Comparison of ENCODE assay signal across 21 mouse cellular contexts in the genomic region with DNA sequence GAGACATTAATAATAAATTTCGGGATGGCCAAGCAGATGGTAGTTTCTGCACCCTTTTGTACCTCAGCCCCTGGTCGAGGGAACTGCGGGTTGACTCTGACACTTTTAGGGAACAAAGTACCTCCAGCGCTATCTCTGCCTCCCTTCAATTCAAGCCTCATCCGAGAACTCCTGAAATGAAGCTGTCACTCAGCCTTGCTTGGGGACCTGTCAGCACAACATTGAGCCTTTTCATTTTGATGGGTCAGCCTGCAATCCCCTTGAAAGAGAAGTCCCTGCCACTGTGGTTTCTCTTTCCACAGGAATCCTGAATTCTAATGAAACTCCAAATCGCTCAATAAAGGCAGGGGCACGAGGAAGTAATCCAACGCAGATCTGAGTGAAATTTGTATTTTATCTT.
A peak's percentile ranks its signal among the peaks of the same experiment; 100 is the strongest.
DNase-seq lines count a peak whose midpoint lies in the region; ATAC-seq and TF ChIP-seq lines count a peak whose summit lies in the region.
"Had no signal": no experiment of that assay in that cellular context is flagged by ENCODE, and none has a peak within 500 bp of the region (broad histone marks: within the 10 kb centered on the region; RNA-seq: fewer than 3 reads in every experiment).

No protein-coding gene starts in this region.

- 35% methylated on average over 8 of the region's 8 CpGs for WGBS in heart, embryonic 11.5 days (ENCODE audit: insufficient replicate concordance)
- 34% methylated on average over 8 of the region's 8 CpGs for WGBS in embryonic facial prominence, embryonic 10.5 days
- WGBS in hindbrain, embryonic 13.5 days, result 29% methylated on average over 8 of the region's 8 CpGs
- 8% methylated on average over 8 of the region's 8 CpGs for whole genome bisulfite sequencing in midbrain, embryonic 13.5 days
- WGBS in liver, postnatal 0 days (ENCODE audit: insufficient replicate concordance), result 24% methylated on average over 8 of the region's 8 CpGs

- no peaks in the 10 kb centered on the region for H3K36me3 ChIP-seq in heart, embryonic 11.5 days (ENCODE audit: control insufficient read depth, insufficient read depth, low read length)
- H3K36me3 ChIP-seq in embryonic facial prominence, embryonic 10.5 days (replicated peaks), result no peaks in the 10 kb centered on the region
- H3K36me3 ChIP-seq in hindbrain, embryonic 13.5 days, result no peaks in the 10 kb centered on the region
- H3K36me3 ChIP-seq in midbrain, embryonic 13.5 days, result no peaks in the 10 kb centered on the region
- no peaks in the 10 kb centered on the region for H3K36me3 ChIP-seq in liver, postnatal 0 days (replicated peaks; ENCODE audit: insufficient read depth, low read length)
- H3K36me3 ChIP-seq: G1E; limb, embryonic 12.5 days; liver, embryonic 13.5 days; lung, embryonic 15.5 days; neural tube, embryonic 12.5 days had no signal

- no peaks in the 10 kb centered on the region for H3K27me3 ChIP-seq in heart, embryonic 11.5 days (ENCODE audit: control insufficient read depth, insufficient read depth, low read length)
- peaks cover 28% of the 10 kb centered on the region for H3K27me3 ChIP-seq in embryonic facial prominence, embryonic 10.5 days (replicated peaks; ENCODE audit: low read depth, poor library complexity, severe bottlenecking)
- H3K27me3 ChIP-seq in hindbrain, embryonic 13.5 days, result peaks cover 37% of the 10 kb centered on the region
- H3K27me3 ChIP-seq in midbrain, embryonic 13.5 days, result peaks cover 65% of the 10 kb centered on the region
- H3K27me3 ChIP-seq in liver, postnatal 0 days (ENCODE audit: insufficient read depth, low read length), result no peaks in the 10 kb centered on the region
- H3K27me3 ChIP-seq: liver, embryonic 13.5 days; lung, embryonic 15.5 days had no signal

- DNase-seq in heart, postnatal 4 days, result no peak
- no peak for DNase-seq in embryonic facial prominence, embryonic 10.5 days (ENCODE audit: low spot score)
- no peak for DNase-seq in liver, postnatal 0 days
- no peak for DNase-seq in urinary bladder, postnatal 10 days (ENCODE audit: low spot score)
- DNase-seq: adrenal gland, postnatal 10 days; cerebellum, adult 11 months; cerebellum, postnatal 14 days; heart, adult 11 months; kidney, adult 18-20 months; liver, embryonic 13.5 days; lung, postnatal 4 days; thymus, postnatal 14 days had no signal

- no peaks in the 10 kb centered on the region for H3K4me1 ChIP-seq in heart, embryonic 11.5 days (ENCODE audit: control insufficient read depth, insufficient read depth, low read length)
- peaks cover 23% of the 10 kb centered on the region for H3K4me1 ChIP-seq in embryonic facial prominence, embryonic 10.5 days
- H3K4me1 ChIP-seq in hindbrain, embryonic 13.5 days (replicated peaks), result peaks cover 19% of the 10 kb centered on the region
- H3K4me1 ChIP-seq in midbrain, embryonic 13.5 days (replicated peaks), result peaks cover 20% of the 10 kb centered on the region
- no peaks in the 10 kb centered on the region for H3K4me1 ChIP-seq in liver, postnatal 0 days (ENCODE audit: insufficient read depth)
- H3K4me1 ChIP-seq: liver, embryonic 13.5 days; lung, embryonic 15.5 days had no signal

- no peak for ATAC-seq in heart, embryonic 11.5 days (replicated peaks; ENCODE audit: insufficient number of reproducible peaks, low FRiP score, low TSS enrichment)
- ATAC-seq in hindbrain, embryonic 13.5 days (ENCODE audit: low FRiP score), result no peak
- 0 out of 2 replicates have a peak, but pooled peaks have one; percentile 32 for ATAC-seq in midbrain, embryonic 13.5 days
- ATAC-seq in liver, postnatal 0 days, result no peak
- ATAC-seq: activated CD4-positive, CD25-positive, alpha-beta regulatory T cell, adult 4 months had no signal

- TF ChIP-seq EP300 in liver, postnatal 0 days (IDR thresholded peaks at IDR 0.05; ENCODE audit: low read depth), result no peak

- no peak overlapping the region for H3K27ac ChIP-seq in heart, embryonic 11.5 days (ENCODE audit: low read depth, low read length)
- peak overlapping the region; percentile 54; the same call in 1 of the 2 replicates for H3K27ac ChIP-seq in embryonic facial prominence, embryonic 10.5 days (replicated peaks)
- peak overlapping the region; percentile 12; the same call in 1 of the 2 replicates for H3K27ac ChIP-seq in hindbrain, embryonic 13.5 days
- H3K27ac ChIP-seq in midbrain, embryonic 13.5 days, result peak overlapping the region; percentile 57
- H3K27ac ChIP-seq in liver, postnatal 0 days (ENCODE audit: low read depth), result no peak overlapping the region
- H3K27ac ChIP-seq: kidney, postnatal 0 days; limb, embryonic 12.5 days; liver, embryonic 13.5 days; lung, embryonic 15.5 days; neural tube, embryonic 12.5 days had no signal

- TF ChIP-seq CTCF in liver, postnatal 0 days (IDR thresholded peaks at IDR 0.05; ENCODE audit: low read depth), result no peak

- no peaks in the 10 kb centered on the region for H3K9me3 ChIP-seq in heart, embryonic 11.5 days (replicated peaks; ENCODE audit: control insufficient read depth, low read length)
- no peaks in the 10 kb centered on the region for H3K9me3 ChIP-seq in embryonic facial prominence, embryonic 10.5 days
- H3K9me3 ChIP-seq in hindbrain, embryonic 13.5 days, result no peaks in the 10 kb centered on the region
- H3K9me3 ChIP-seq in midbrain, embryonic 13.5 days, result no peaks in the 10 kb centered on the region
- no peaks in the 10 kb centered on the region for H3K9me3 ChIP-seq in liver, postnatal 0 days (ENCODE audit: low read length)
- H3K9me3 ChIP-seq: limb, embryonic 12.5 days; liver, embryonic 13.5 days; lung, embryonic 15.5 days; neural tube, embryonic 12.5 days had no signal

- H3K4me3 ChIP-seq in heart, embryonic 11.5 days (ENCODE audit: low read depth, low read length), result no peak overlapping the region
- 0 out of 2 replicates have a peak overlapping the region, but pooled peaks have one; percentile 12 for H3K4me3 ChIP-seq in embryonic facial prominence, embryonic 10.5 days
- H3K4me3 ChIP-seq in hindbrain, embryonic 13.5 days, result no peak overlapping the region
- H3K4me3 ChIP-seq in midbrain, embryonic 13.5 days (replicated peaks), result no peak overlapping the region
- H3K4me3 ChIP-seq in liver, postnatal 0 days (ENCODE audit: low read depth, low read length), result no peak overlapping the region
- H3K4me3 ChIP-seq: limb, embryonic 12.5 days; liver, embryonic 13.5 days; lung, embryonic 15.5 days; neural tube, embryonic 12.5 days had no signal

- no peak overlapping the region for H3K9ac ChIP-seq in heart, embryonic 11.5 days (ENCODE audit: low read depth, low read length)
- peak overlapping the region; percentile 31; the same call in 1 of the 2 replicates for H3K9ac ChIP-seq in hindbrain, embryonic 13.5 days
- no peak overlapping the region for H3K9ac ChIP-seq in midbrain, embryonic 13.5 days (replicated peaks)
- no peak overlapping the region for H3K9ac ChIP-seq in liver, postnatal 0 days (replicated peaks)
- H3K9ac ChIP-seq: limb, embryonic 12.5 days; liver, embryonic 13.5 days; lung, embryonic 15.5 days; neural tube, embryonic 12.5 days had no signal

- peak overlapping the region; percentile 8; the same call in 1 of the 2 replicates for H3K4me2 ChIP-seq in heart, embryonic 11.5 days
- no peak overlapping the region for H3K4me2 ChIP-seq in hindbrain, embryonic 13.5 days
- peak overlapping the region; percentile 28 for H3K4me2 ChIP-seq in midbrain, embryonic 13.5 days (replicated peaks)
- H3K4me2 ChIP-seq in liver, postnatal 0 days (ENCODE audit: low read depth, low read length), result no peak overlapping the region
- H3K4me2 ChIP-seq: limb, embryonic 12.5 days; liver, embryonic 13.5 days; lung, embryonic 15.5 days; neural tube, embryonic 12.5 days had no signal

Comparison
In these comparisons a context has a peak if more than half of its experiments do, and no peak if none do; other contexts are left out.
1. H3K27ac ChIP-seq: peak in embryonic facial prominence, embryonic 10.5 days (single experiment), hindbrain, embryonic 13.5 days (single experiment) and midbrain, embryonic 13.5 days (single experiment); none in heart, embryonic 11.5 days (single experiment) and liver, postnatal 0 days (single experiment).
2. H3K4me2 ChIP-seq: peak in heart, embryonic 11.5 days (single experiment) and midbrain, embryonic 13.5 days (single experiment); none in hindbrain, embryonic 13.5 days (single experiment) and liver, postnatal 0 days (single experiment).